Mouse (Mus musculus) spleen, adult 2 months (tissue): Measurements from ENCODE around the gene Tex261.

Experiments used
- CTCF ChIP-seq: fragments of 200-500 bp; IDR thresholded peaks from 2 replicates; pipeline ENCODE4 v1.5.1; 2011; ENCODE audit warnings: mild to moderate bottlenecking, inconsistent platforms; ENCODE audit not compliant: insufficient read depth, insufficient read length, insufficient replicate concordance; ENCODE audit errors: extremely low read depth
- POLR2A ChIP-seq: fragments of 200-500 bp; IDR thresholded peaks from 2 replicates; pipeline ENCODE4 v1.6.1; 2011; ENCODE audit warnings: low read depth, low read length, inconsistent platforms

DNA sequence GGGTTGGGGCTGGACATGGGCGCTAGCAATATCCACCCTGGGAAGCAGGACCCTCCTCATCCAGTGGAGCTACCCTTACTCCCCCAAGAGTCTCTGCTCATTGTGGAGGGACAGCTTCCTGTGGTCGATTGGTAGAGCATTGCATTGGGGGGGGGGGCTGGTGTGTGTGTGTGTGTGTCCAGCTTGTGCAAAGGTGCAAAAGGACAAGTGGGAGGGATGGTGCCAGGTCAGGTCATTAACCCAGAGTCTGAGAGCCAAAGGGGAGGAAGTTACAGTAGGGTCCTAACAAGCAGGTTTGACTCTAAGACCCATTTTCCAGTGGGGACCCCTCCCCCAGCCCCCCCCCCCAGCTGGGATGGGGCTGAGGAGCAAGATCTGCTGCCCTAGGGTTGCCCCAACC is 30.1 kb downstream of the Tex261 start:
- TF ChIP-seq CTCF: no peak
- no peak for TF ChIP-seq POLR2A
